Mouse (Mus musculus) lung, postnatal 0 days (tissue): Measurements from ENCODE around the gene Krba1.

Experiments
- CTCF ChIP-seq: IDR thresholded peaks from 2 replicates; pipeline ENCODE4 v1.5.1; 2016; ENCODE audit warnings: antibody characterized with exemption, mild to moderate bottlenecking
- EP300 ChIP-seq: IDR thresholded peaks from 2 replicates; pipeline ENCODE4 v1.6.1; 2016; ENCODE audit warnings: antibody characterized with exemption, mild to moderate bottlenecking, control low read depth

DNA sequence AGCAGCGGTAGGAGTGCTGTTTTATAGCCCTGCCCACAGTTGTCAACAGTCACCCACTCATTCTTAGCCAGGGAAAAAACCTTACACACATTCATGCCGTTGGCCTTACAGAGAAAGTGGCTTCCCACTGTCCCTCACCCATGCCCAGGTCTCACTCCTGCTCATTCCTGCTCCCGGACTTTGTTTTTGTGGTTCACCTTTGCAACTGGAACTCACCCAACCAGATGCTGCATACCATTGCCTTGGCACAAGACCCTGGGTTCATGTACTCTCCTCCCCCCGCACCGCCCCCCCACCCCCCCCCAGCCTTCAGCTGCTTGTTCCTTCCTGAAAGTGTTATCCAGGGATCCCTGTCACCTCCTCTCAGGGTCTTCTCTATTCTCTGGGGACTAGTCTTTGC is 39.7 kb downstream of the Krba1 start:
- TF ChIP-seq CTCF (no peak), EP300 (no peak)
